Mouse (Mus musculus): ENCODE results near the gene Vps37b. TPM values are rescaled to one million over a fixed set of nuclear protein-coding genes. Genes with fewer than 3 reads are reported as not detected.

Vps37b gene
- total and polyA plus RNA-seq, 2 experiments from 2014 or later, result 54.3 to 75.5 TPM

DNA sequence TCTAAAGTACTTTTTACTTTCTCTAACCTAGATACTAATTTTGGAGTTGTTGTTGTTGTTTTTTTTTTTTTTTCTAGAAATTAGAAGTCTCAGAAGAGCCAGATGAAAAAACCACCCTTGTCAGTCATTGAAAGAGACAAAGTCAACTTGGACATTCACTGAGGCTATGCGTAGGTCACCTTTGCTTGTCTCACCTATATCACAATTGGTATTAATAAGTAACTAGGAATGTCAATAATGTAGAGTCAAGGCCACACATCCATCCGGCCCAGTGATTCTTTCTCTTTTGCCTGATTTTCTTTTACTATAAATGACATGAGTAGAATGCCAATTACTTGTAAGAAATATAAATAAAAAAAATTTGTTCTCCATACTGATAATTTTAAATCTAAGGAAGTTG, 65.3 kb downstream of the Vps37b start:
- Histone ChIP-seq H3K36me3 (ENCODE audit: insufficient read depth, low read length) (no peaks in the 10 kb centered on the region), H3K4me3 (ENCODE audit: low read depth, low read length) (no peak overlapping the region), H3K27ac (ENCODE audit: low read depth, low read length) (no peak overlapping the region), H3K9me3 (ENCODE audit: low read length) (no peaks in the 10 kb centered on the region), H3K9ac (replicated peaks; ENCODE audit: low read length, poor library complexity, severe bottlenecking) (no peak overlapping the region), H3K4me2 (ENCODE audit: low read depth, low read length, poor library complexity, severe bottlenecking) (no peak overlapping the region), H3K4me1 (ENCODE audit: insufficient read depth, low read length) (no peaks in the 10 kb centered on the region), H3K27me3 (ENCODE audit: insufficient read depth, low read length) (no peaks in the 10 kb centered on the region)
- DNase-seq (ENCODE audit: low spot score), result no peak
- WGBS, result 97% methylated on average over 2 of the region's 2 CpGs
- no peak for ATAC-seq (ENCODE audit: low FRiP score)
- TF ChIP-seq CTCF (IDR thresholded peaks at IDR 0.05), result no peak

DNA sequence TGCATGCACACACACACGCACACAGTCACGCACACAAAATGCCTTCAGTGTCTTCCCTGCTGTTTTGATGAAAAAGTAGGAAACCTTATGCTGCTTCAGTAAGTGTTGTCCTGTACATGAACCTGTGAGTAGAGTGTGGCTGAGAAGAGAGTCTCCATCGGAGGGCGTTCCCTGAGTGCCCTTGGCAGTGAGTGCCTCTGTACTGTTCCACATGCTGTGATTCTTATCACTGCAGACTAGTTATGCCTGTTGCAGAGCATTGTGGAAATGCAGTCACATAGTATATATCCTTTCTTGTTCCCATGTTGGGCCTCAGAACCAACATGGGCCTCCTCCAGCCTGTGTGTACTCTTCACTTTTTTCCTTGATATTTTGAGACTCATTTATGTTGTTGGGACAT, 67.9 kb downstream of the Vps37b start:
- no peaks in the 10 kb centered on the region for H3K4me1 ChIP-seq (ENCODE audit: insufficient read depth, low read length)
- no peak overlapping the region for H3K9ac ChIP-seq (replicated peaks; ENCODE audit: low read length, poor library complexity, severe bottlenecking)
- TF ChIP-seq CTCF (IDR thresholded peaks at IDR 0.05), result no peak
- no peak for ATAC-seq (ENCODE audit: low FRiP score)
- H3K4me2 ChIP-seq (ENCODE audit: low read depth, low read length, poor library complexity, severe bottlenecking), result no peak overlapping the region
- H3K4me3 ChIP-seq (ENCODE audit: low read depth, low read length), result no peak overlapping the region
- no peak for DNase-seq (ENCODE audit: low spot score)
- no peaks in the 10 kb centered on the region for H3K36me3 ChIP-seq (ENCODE audit: insufficient read depth, low read length)
- 93% methylated on average over 4 of the region's 4 CpGs for WGBS
- H3K27me3 ChIP-seq (ENCODE audit: insufficient read depth, low read length), result no peaks in the 10 kb centered on the region
- H3K27ac ChIP-seq (ENCODE audit: low read depth, low read length), result no peak overlapping the region
- H3K9me3 ChIP-seq (ENCODE audit: low read length), result no peaks in the 10 kb centered on the region

- 92% methylated on average over 12 of the region's 12 CpGs for WGBS
These were observed 71.0 kb downstream of the Vps37b start for GRCm38 (mm10) chr5:123961046-123961445.

DNA sequence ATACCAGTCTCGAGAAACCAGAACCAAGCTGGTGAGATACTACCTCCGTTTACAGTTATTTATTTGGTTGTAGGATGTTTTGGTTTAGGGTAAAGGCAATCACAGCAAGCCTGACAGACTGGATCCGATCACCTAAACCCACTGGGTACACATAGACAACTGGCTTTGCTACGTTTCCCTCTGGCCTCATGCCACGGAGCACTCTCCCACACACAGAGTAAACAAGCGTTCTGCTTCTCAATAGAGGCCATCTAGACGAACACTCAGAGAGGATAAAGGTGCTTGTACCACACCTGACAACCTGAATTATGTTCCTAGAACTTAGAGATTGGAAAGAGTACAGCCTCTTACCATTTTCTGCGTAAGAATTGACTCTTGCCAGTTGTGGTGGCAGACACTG, 71.9 kb downstream of the Vps37b start:
- Histone ChIP-seq H3K36me3 (ENCODE audit: insufficient read depth, low read length) (no peaks in the 10 kb centered on the region), H3K4me2 (ENCODE audit: low read depth, low read length, poor library complexity, severe bottlenecking) (no peak overlapping the region)

More at GRCm38 (mm10) chr5:123961046-123961445, 71.0 kb downstream of the Vps37b start:
- Histone ChIP-seq H3K9ac (replicated peaks; ENCODE audit: low read length, poor library complexity, severe bottlenecking) (no peak overlapping the region), H3K9me3 (ENCODE audit: low read length) (no peaks in the 10 kb centered on the region), H3K4me1 (ENCODE audit: insufficient read depth, low read length) (no peaks in the 10 kb centered on the region), H3K4me3 (ENCODE audit: low read depth, low read length) (no peak overlapping the region), H3K4me2 (ENCODE audit: low read depth, low read length, poor library complexity, severe bottlenecking) (no peak overlapping the region), H3K27me3 (ENCODE audit: insufficient read depth, low read length) (no peaks in the 10 kb centered on the region), H3K27ac (ENCODE audit: low read depth, low read length) (no peak overlapping the region), H3K36me3 (ENCODE audit: insufficient read depth, low read length) (no peaks in the 10 kb centered on the region)
- TF ChIP-seq CTCF (IDR thresholded peaks at IDR 0.05), result no peak
- DNase-seq (ENCODE audit: low spot score) (peak; percentile 45), ATAC-seq (ENCODE audit: low FRiP score) (no peak)

GRCm38 (mm10) chr5:123959018-123959417, 73.1 kb downstream of the Vps37b start:
- Histone ChIP-seq H3K27ac (ENCODE audit: low read depth, low read length) (no peak overlapping the region), H3K4me3 (ENCODE audit: low read depth, low read length) (no peak overlapping the region), H3K36me3 (ENCODE audit: insufficient read depth, low read length) (no peaks in the 10 kb centered on the region), H3K27me3 (ENCODE audit: insufficient read depth, low read length) (no peaks in the 10 kb centered on the region), H3K9me3 (ENCODE audit: low read length) (no peaks in the 10 kb centered on the region), H3K4me1 (ENCODE audit: insufficient read depth, low read length) (no peaks in the 10 kb centered on the region), H3K9ac (replicated peaks; ENCODE audit: low read length, poor library complexity, severe bottlenecking) (no peak overlapping the region), H3K4me2 (ENCODE audit: low read depth, low read length, poor library complexity, severe bottlenecking) (no peak overlapping the region)
- TF ChIP-seq CTCF (IDR thresholded peaks at IDR 0.05), result no peak
- DNase-seq (ENCODE audit: low spot score), result no peak
- 82% methylated on average over 3 of the region's 3 CpGs for WGBS
- ATAC-seq (ENCODE audit: low FRiP score), result no peak

More for the DNA sequence above, 71.9 kb downstream of the Vps37b start:
- Histone ChIP-seq H3K9me3 (ENCODE audit: low read length) (no peaks in the 10 kb centered on the region), H3K4me3 (ENCODE audit: low read depth, low read length) (no peak overlapping the region), H3K27me3 (ENCODE audit: insufficient read depth, low read length) (no peaks in the 10 kb centered on the region), H3K27ac (ENCODE audit: low read depth, low read length) (no peak overlapping the region), H3K9ac (replicated peaks; ENCODE audit: low read length, poor library complexity, severe bottlenecking) (no peak overlapping the region), H3K4me1 (ENCODE audit: insufficient read depth, low read length) (no peaks in the 10 kb centered on the region)
- WGBS, result 74% methylated on average over 8 of the region's 8 CpGs
- no peak for TF ChIP-seq CTCF (IDR thresholded peaks at IDR 0.05)
- ATAC-seq (ENCODE audit: low FRiP score), result no peak
- DNase-seq (ENCODE audit: low spot score), result no peak

GRCm38 (mm10) chr5:123957213-123957612, 74.9 kb downstream of the Vps37b start:
- 72% methylated on average over 8 of the region's 8 CpGs for WGBS
- DNase-seq (ENCODE audit: low spot score), result no peak
- Histone ChIP-seq H3K4me1 (ENCODE audit: insufficient read depth, low read length) (no peaks in the 10 kb centered on the region), H3K36me3 (ENCODE audit: insufficient read depth, low read length) (no peaks in the 10 kb centered on the region), H3K4me3 (ENCODE audit: low read depth, low read length) (no peak overlapping the region), H3K27ac (ENCODE audit: low read depth, low read length) (no peak overlapping the region), H3K4me2 (ENCODE audit: low read depth, low read length, poor library complexity, severe bottlenecking) (no peak overlapping the region), H3K27me3 (ENCODE audit: insufficient read depth, low read length) (no peaks in the 10 kb centered on the region), H3K9me3 (ENCODE audit: low read length) (no peaks in the 10 kb centered on the region), H3K9ac (replicated peaks; ENCODE audit: low read length, poor library complexity, severe bottlenecking) (no peak overlapping the region)
- no peak for TF ChIP-seq CTCF (IDR thresholded peaks at IDR 0.05)
- no peak for ATAC-seq (ENCODE audit: low FRiP score)

Small RNA genes lying within 50 kb of the gene (microRNA-seq; reads per million reads assigned to microRNA genes)
- gene Mir7032 (ENCODE audit: borderline number of aligned reads), result 1.0 reads per million

Other genes starting within 250 kb of the Vps37b start
- gene Hcar2, start 166.8 kb downstream of the Vps37b start, total RNA-seq (2014; rRNA removed), result not detected in 2 replicates
- not detected in 2 replicates for gene Hcar2, start 166.8 kb downstream of the Vps37b start, polyA plus RNA-seq (2015; fragmentation: Nextera tagmentation; extraction: Ambion mirVana)
- 1.1 and 1.9 TPM in 2 replicates for gene Hcar1, start 152.2 kb downstream of the Vps37b start, total RNA-seq (2014; rRNA removed)
- gene Hcar1, start 152.2 kb downstream of the Vps37b start, polyA plus RNA-seq (2015; fragmentation: Nextera tagmentation; extraction: Ambion mirVana), result 0.64 and 0.71 TPM in 2 replicates
- gene Denr, start 125.1 kb downstream of the Vps37b start, total RNA-seq (2014; rRNA removed), result 13.8 and 25.4 TPM in 2 replicates
- gene Denr, start 125.1 kb downstream of the Vps37b start, polyA plus RNA-seq (2015; fragmentation: Nextera tagmentation; extraction: Ambion mirVana), result 130 and 158 TPM in 2 replicates
- 6.0 TPM in 1 of 2 replicates, not detected in the other for gene Gm43518, start 104.9 kb downstream of the Vps37b start, total RNA-seq (2014; rRNA removed)
- gene Gm43518, start 104.9 kb downstream of the Vps37b start, polyA plus RNA-seq (2015; fragmentation: Nextera tagmentation; extraction: Ambion mirVana), result 2.7 and 2.8 TPM in 2 replicates
- 0.27 and 9.8 TPM in 2 replicates for gene Ccdc62, start 101.6 kb downstream of the Vps37b start, total RNA-seq (2014; rRNA removed)
- 2.9 and 3.8 TPM in 2 replicates for gene Ccdc62, start 101.6 kb downstream of the Vps37b start, polyA plus RNA-seq (2015; fragmentation: Nextera tagmentation; extraction: Ambion mirVana)
- gene Hip1r, start 58.6 kb downstream of the Vps37b start, total RNA-seq (2014; rRNA removed), result 42.9 and 45.4 TPM in 2 replicates
- gene Hip1r, start 58.6 kb downstream of the Vps37b start, polyA plus RNA-seq (2015; fragmentation: Nextera tagmentation; extraction: Ambion mirVana), result 25.8 and 30.8 TPM in 2 replicates
- 41.7 and 42.1 TPM in 2 replicates for gene Abcb9, start 63.5 kb upstream of the Vps37b start, total RNA-seq (2014; rRNA removed)
- 29.6 and 30.1 TPM in 2 replicates for gene Abcb9, start 63.5 kb upstream of the Vps37b start, polyA plus RNA-seq (2015; fragmentation: Nextera tagmentation; extraction: Ambion mirVana)
- gene Ogfod2, start 80.0 kb upstream of the Vps37b start, total RNA-seq (2014; rRNA removed), result 54.5 and 70.4 TPM in 2 replicates
- gene Ogfod2, start 80.0 kb upstream of the Vps37b start, polyA plus RNA-seq (2015; fragmentation: Nextera tagmentation; extraction: Ambion mirVana), result 36.2 and 39.5 TPM in 2 replicates
- 40.8 and 47.3 TPM in 2 replicates for gene Arl6ip4, start 83.8 kb upstream of the Vps37b start, total RNA-seq (2014; rRNA removed)
- 120 and 124 TPM in 2 replicates for gene Arl6ip4, start 83.8 kb upstream of the Vps37b start, polyA plus RNA-seq (2015; fragmentation: Nextera tagmentation; extraction: Ambion mirVana)
- gene Pitpnm2, start 217.5 kb upstream of the Vps37b start, total RNA-seq (2014; rRNA removed), result 48.1 and 66.2 TPM in 2 replicates
- 8.6 and 10.1 TPM in 2 replicates for gene Pitpnm2, start 217.5 kb upstream of the Vps37b start, polyA plus RNA-seq (2015; fragmentation: Nextera tagmentation; extraction: Ambion mirVana)